Mouse (Mus musculus) cerebellum, postnatal 36 days (tissue): ENCODE results near the gene Ccnh.
"Not testable (repeated sequence)": the region's sequence is repeated elsewhere in the genome, so short reads cannot be mapped to it uniquely, and the experiment has no call there.

Experiments
- DNase-seq, 2 experiments: peaks; one replicate each; pipeline ENCODE4 v3.0.0; 2021 to 2022; ENCODE audit warnings: mixed read lengths in 2 of 2

Gene Ccnh

GRCm38 (mm10) chr13:85188903-85189643 is at the start of gene Ccnh:
Gene Ccnh (plus strand): TSS chr13:85189408.
- peak; percentile 87 to 93 for DNase-seq

GRCm38 (mm10) chr13:85143361-85143760 is 45.8 kb upstream of the Ccnh start:
- not testable (repeated sequence) for DNase-seq

GRCm38 (mm10) chr13:85146471-85146870 is 42.7 kb upstream of the Ccnh start:
- DNase-seq = no peak

- DNase-seq = no peak
Observed at GRCm38 (mm10) chr13:85154746-85155145, 34.5 kb upstream of the Ccnh start.

- no peak for DNase-seq
Observed at GRCm38 (mm10) chr13:85159971-85160370, 29.2 kb upstream of the Ccnh start.

- no peak for DNase-seq
Observed at GRCm38 (mm10) chr13:85164512-85165124, 24.6 kb upstream of the Ccnh start.

- no peak for DNase-seq
Observed at GRCm38 (mm10) chr13:85189644-85190121, 475 bp downstream of the Ccnh start.

- DNase-seq = no peak
Observed at GRCm38 (mm10) chr13:85191253-85191652, 2.0 kb downstream of the Ccnh start.

GRCm38 (mm10) chr13:85207493-85207892 is 18.3 kb downstream of the Ccnh start:
- no peak for DNase-seq

- no peak for DNase-seq
Observed at GRCm38 (mm10) chr13:85208656-85209055, 19.4 kb downstream of the Ccnh start.

GRCm38 (mm10) chr13:85210353-85210752 is 21.1 kb downstream of the Ccnh start:
- DNase-seq = no peak

GRCm38 (mm10) chr13:85218656-85219055 is 29.4 kb downstream of the Ccnh start:
- no peak for DNase-seq

GRCm38 (mm10) chr13:85238760-85239159 is 49.6 kb downstream of the Ccnh start:
- DNase-seq = peak in 1 of 2 experiments; percentile 8
